Mouse (Mus musculus) limb, embryonic 11.5 days (tissue): ENCODE measurements around the gene Tmem126a. TPM values are rescaled to one million over a fixed set of nuclear protein-coding genes. Genes with fewer than 3 reads are reported as not detected.

Source experiments
- ATAC-seq: fragments of 200-750 bp; cut with Nextera tagmentation; 2 replicates; pipeline ENCODE4 v1.8.0; 2017; ENCODE audit warnings: low read depth; ENCODE audit not compliant: insufficient number of reproducible peaks, low FRiP score, low TSS enrichment
- DNase-seq: peaks from one replicate; pipeline ENCODE4 v3.0.0-alpha.2; 2015; ENCODE audit warnings: low spot score
- H3K27ac ChIP-seq: fragments of 300-500 bp; sonication (generic); replicated peaks from 2 replicates; pipeline ENCODE4 v1.5.1; 2014; ENCODE audit warnings: low read depth, mild to moderate bottlenecking, low read length
- H3K27me3 ChIP-seq: fragments of 300-500 bp; sonication (generic); 2 replicates; pipeline ENCODE4 v1.6.1; 2014; ENCODE audit warnings: mild to moderate bottlenecking, low read length, mixed read lengths; ENCODE audit not compliant: control insufficient read depth, insufficient read depth
- H3K36me3 ChIP-seq: fragments of 300-500 bp; sonication (generic); 2 replicates; pipeline ENCODE4 v1.6.1; 2014; ENCODE audit warnings: mild to moderate bottlenecking, low read length, moderate library complexity, mixed read lengths; ENCODE audit not compliant: control insufficient read depth, insufficient read depth
- H3K4me1 ChIP-seq: fragments of 300-500 bp; sonication (generic); 2 replicates; pipeline ENCODE4 v1.6.1; 2014; ENCODE audit warnings: low read length, mixed read lengths; ENCODE audit not compliant: control insufficient read depth, insufficient read depth
- H3K4me2 ChIP-seq: fragments of 300-500 bp; sonication (generic); 2 replicates; pipeline ENCODE4 v1.6.1; 2014; ENCODE audit warnings: low read depth, mild to moderate bottlenecking, moderate library complexity; ENCODE audit not compliant: severe bottlenecking
- H3K4me3 ChIP-seq: fragments of 300-500 bp; sonication (generic); 2 replicates; pipeline ENCODE4 v1.5.1; 2014; ENCODE audit warnings: low read depth, low read length
- H3K9ac ChIP-seq: fragments of 300-500 bp; sonication (generic); 2 replicates; pipeline ENCODE4 v1.6.1; 2014; ENCODE audit warnings: mild to moderate bottlenecking, low read length
- H3K9me3 ChIP-seq: fragments of 300-500 bp; sonication (generic); 2 replicates; pipeline ENCODE4 v1.6.1; 2016; ENCODE audit warnings: low read length; ENCODE audit not compliant: control insufficient read depth
- WGBS: fragments of 180-500 bp; shearing (Covaris S2); extraction: QIAGEN DNeasy Blood & Tissue Kit; methylation state at CpG from one replicate; pipeline ENCODE4 v1.1.7; 2014; 5-methylcytosine and 5-hydroxymethylcytosine counted together
- polyA plus RNA-seq: library from polyadenylated mRNA; unstranded; fragments of >200 nt; fragmentation: Nextera tagmentation; extraction: Ambion mirVana; gene quantifications from 2 replicates; pipeline ENCODE4 v1.2.1, GENCODE M21; 2014

The Tmem126a gene
- polyA plus RNA-seq, 1 experiment from 2014 or later: 119 TPM

DNA sequence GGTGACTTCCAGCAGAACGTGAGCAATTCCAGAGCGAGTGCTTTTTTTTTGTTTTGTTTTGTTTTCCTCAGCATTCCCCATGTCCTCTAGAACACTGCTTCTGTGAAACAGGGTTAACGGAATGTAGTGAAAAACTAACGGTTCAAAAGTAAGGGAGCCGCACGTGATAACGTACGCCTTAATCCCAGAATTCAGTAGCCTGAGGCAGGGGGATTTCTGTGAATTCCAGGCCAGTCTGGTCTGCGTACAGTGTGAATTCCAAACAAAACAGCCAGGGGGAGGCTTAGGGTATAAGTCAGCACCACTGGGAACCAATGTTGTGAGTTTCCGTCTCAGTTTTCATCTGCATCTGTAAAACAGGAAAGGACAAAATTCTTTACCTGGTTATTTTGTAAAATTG, 488 bp upstream of the Tmem126a start:
- Histone ChIP-seq H3K9ac (peak overlapping the region; percentile 79), H3K36me3 (no peaks in the 10 kb centered on the region; the same call in 1 of the 2 replicates), H3K4me3 (peak overlapping the region; percentile 63), H3K9me3 (no peaks in the 10 kb centered on the region), H3K4me1 (peaks cover 3% of the 10 kb centered on the region; the same call in 1 of the 2 replicates), H3K27me3 (no peaks in the 10 kb centered on the region), H3K27ac (peak overlapping the region; percentile 30), H3K4me2 (peak overlapping the region; percentile 35)
- ATAC-seq (peak; percentile 55; the same call in 1 of the 2 replicates), DNase-seq (peak; percentile 55)
- WGBS: 18% methylated on average over 10 of the region's 10 CpGs

- H3K27me3 ChIP-seq: no peaks in the 10 kb centered on the region
- peaks cover 3% of the 10 kb centered on the region; the same call in 1 of the 2 replicates for H3K4me1 ChIP-seq
- WGBS: 36% methylated on average over 7 of the region's 7 CpGs
- H3K4me2 ChIP-seq: peak overlapping the region; percentile 35
- H3K36me3 ChIP-seq: no peaks in the 10 kb centered on the region; the same call in 1 of the 2 replicates
- H3K4me3 ChIP-seq: peak overlapping the region; percentile 63
- H3K9me3 ChIP-seq: no peaks in the 10 kb centered on the region
- no peak for DNase-seq
- ATAC-seq: no peak
- peak overlapping the region; percentile 79; the same call in 1 of the 2 replicates for H3K9ac ChIP-seq
- H3K27ac ChIP-seq: peak overlapping the region; percentile 30; the same call in 1 of the 2 replicates
Measured at GRCm38 (mm10) chr7:90456149-90456844, 732 bp downstream of the Tmem126a start.

- ATAC-seq (no peak), DNase-seq (no peak)
- Histone ChIP-seq H3K4me1 (no peaks in the 10 kb centered on the region), H3K9me3 (no peaks in the 10 kb centered on the region), H3K4me3 (peak overlapping the region; percentile 99), H3K9ac (peak overlapping the region; percentile 99), H3K27me3 (no peaks in the 10 kb centered on the region), H3K36me3 (no peaks in the 10 kb centered on the region), H3K27ac (no peak overlapping the region), H3K4me2 (peak overlapping the region; percentile 73)
- 0% methylated on average over 6 of the region's 6 CpGs for WGBS
Measured at GRCm38 (mm10) chr7:90444206-90444605, 12.8 kb downstream of the Tmem126a start.

GRCm38 (mm10) chr7:90443101-90444091, 13.6 kb downstream of the Tmem126a start:
- H3K27ac ChIP-seq: peak overlapping the region; percentile 95
- peak; percentile 56 for ATAC-seq
- WGBS: under 1% methylated on average over 93 of the region's 123 CpGs

GRCm38 (mm10) chr7:90442518-90443080, 14.4 kb downstream of the Tmem126a start, which contains the start of gene Crebzf:
Gene Crebzf (plus strand): TSS chr7:90442729.
- Histone ChIP-seq H3K9ac (peak within 1 kb of the TSS; percentile 99), H3K4me2 (peak within 1 kb of the TSS; percentile 73), H3K36me3 (no peaks in the 10 kb centered on the region), H3K27ac (peak within 1 kb of the TSS; percentile 95), H3K4me3 (peak within 1 kb of the TSS; percentile 99), H3K4me1 (no peaks in the 10 kb centered on the region), H3K9me3 (no peaks in the 10 kb centered on the region), H3K27me3 (no peaks in the 10 kb centered on the region)
- peak; percentile 97 for DNase-seq
- ATAC-seq: peak; percentile 95
- 0% methylated on average over 43 of the region's 54 CpGs for WGBS

More at GRCm38 (mm10) chr7:90443101-90444091, 13.6 kb downstream of the Tmem126a start:
- Histone ChIP-seq H3K4me3 (peak overlapping the region; percentile 99), H3K36me3 (no peaks in the 10 kb centered on the region), H3K27me3 (no peaks in the 10 kb centered on the region), H3K4me2 (peak overlapping the region; percentile 73), H3K9me3 (no peaks in the 10 kb centered on the region), H3K9ac (peak overlapping the region; percentile 99), H3K4me1 (no peaks in the 10 kb centered on the region)
- peak; percentile 79 for DNase-seq

- Histone ChIP-seq H3K4me3 (peak overlapping the region; percentile 99), H3K27ac (no peak overlapping the region), H3K36me3 (no peaks in the 10 kb centered on the region), H3K4me2 (peak overlapping the region; percentile 29), H3K9ac (no peak overlapping the region), H3K9me3 (no peaks in the 10 kb centered on the region), H3K4me1 (no peaks in the 10 kb centered on the region), H3K27me3 (no peaks in the 10 kb centered on the region)
- ATAC-seq (0 out of 2 replicates have a peak, but pooled peaks have one; percentile 4), DNase-seq (no peak)
- 13% methylated on average over 4 of the region's 4 CpGs for whole genome bisulfite sequencing
Measured at GRCm38 (mm10) chr7:90442070-90442469, 15.0 kb downstream of the Tmem126a start.

GRCm38 (mm10) chr7:90440044-90440443, 17.0 kb downstream of the Tmem126a start:
- H3K4me3 ChIP-seq: no peak overlapping the region
- ATAC-seq (no peak), DNase-seq (no peak)
- H3K27ac ChIP-seq: no peak overlapping the region
- 92% methylated on average over 4 of the region's 4 CpGs for WGBS
- no peaks in the 10 kb centered on the region for H3K27me3 ChIP-seq
- H3K4me2 ChIP-seq: no peak overlapping the region
- no peaks in the 10 kb centered on the region for H3K4me1 ChIP-seq
- H3K9me3 ChIP-seq: no peaks in the 10 kb centered on the region
- H3K9ac ChIP-seq: no peak overlapping the region
- no peaks in the 10 kb centered on the region for H3K36me3 ChIP-seq

DNA sequence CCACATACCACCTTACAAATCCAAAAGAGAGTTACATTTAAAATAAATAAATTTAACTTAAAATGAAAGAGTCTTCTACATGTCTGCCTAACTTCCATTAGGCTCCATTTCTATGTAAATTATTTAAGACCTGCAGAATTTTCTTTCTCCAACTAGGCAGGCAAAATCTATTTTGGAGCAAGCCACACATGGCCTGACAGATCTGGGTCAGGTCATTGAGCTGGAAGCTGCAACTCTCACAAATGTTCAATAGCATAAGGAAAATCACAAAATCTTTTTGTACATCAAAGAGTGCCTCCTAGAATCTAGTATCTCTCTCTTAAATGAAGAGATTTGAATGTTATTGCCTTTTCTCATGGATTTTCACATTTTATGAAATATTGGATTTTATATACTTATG, 24.8 kb downstream of the Tmem126a start:
- Histone ChIP-seq H3K9me3 (no peaks in the 10 kb centered on the region), H3K4me2 (no peak overlapping the region), H3K36me3 (no peaks in the 10 kb centered on the region), H3K9ac (no peak overlapping the region), H3K4me1 (no peaks in the 10 kb centered on the region), H3K4me3 (no peak overlapping the region), H3K27me3 (no peaks in the 10 kb centered on the region), H3K27ac (no peak overlapping the region)
- DNase-seq (no peak), ATAC-seq (no peak)
